Mouse (Mus musculus): ENCODE measurements around the gene Pnpla7. TPM values are rescaled to one million over a fixed set of nuclear protein-coding genes. Genes with fewer than 3 reads are reported as not detected.

Pnpla7 gene
- polyA plus RNA-seq, 1 experiment: 184 TPM

- TF ChIP-seq CTCF (IDR thresholded peaks at IDR 0.05; ENCODE audit: low read depth, low read length) (no peak), POLR2A (IDR thresholded peaks at IDR 0.05; ENCODE audit: borderline replicate concordance, low read depth, low read length) (no peak)
- no peaks in the 10 kb centered on the region for H3K4me1 ChIP-seq (ENCODE audit: control insufficient read depth, insufficient read depth, low read length)
- H3K4me3 ChIP-seq (ENCODE audit: insufficient read depth, low read length): no peak overlapping the region
- H3K27ac ChIP-seq (ENCODE audit: insufficient read depth, low read depth, low read length): no peak overlapping the region
Measured at GRCm38 (mm10) chr2:25040089-25040488, 64.3 kb downstream of the Pnpla7 start.

- TF ChIP-seq CTCF (IDR thresholded peaks at IDR 0.05; ENCODE audit: low read depth, low read length) (no peak), POLR2A (IDR thresholded peaks at IDR 0.05; ENCODE audit: borderline replicate concordance, low read depth, low read length) (no peak)
- Histone ChIP-seq H3K27ac (ENCODE audit: insufficient read depth, low read depth, low read length) (no peak overlapping the region), H3K4me3 (ENCODE audit: insufficient read depth, low read length) (no peak overlapping the region), H3K4me1 (ENCODE audit: control insufficient read depth, insufficient read depth, low read length) (no peaks in the 10 kb centered on the region)
Measured at GRCm38 (mm10) chr2:25050921-25051320, 75.1 kb downstream of the Pnpla7 start.

GRCm38 (mm10) chr2:25051450-25051849, 75.6 kb downstream of the Pnpla7 start:
- Histone ChIP-seq H3K27ac (ENCODE audit: insufficient read depth, low read depth, low read length) (no peak overlapping the region), H3K4me3 (ENCODE audit: insufficient read depth, low read length) (no peak overlapping the region), H3K4me1 (ENCODE audit: control insufficient read depth, insufficient read depth, low read length) (no peaks in the 10 kb centered on the region)
- TF ChIP-seq POLR2A (IDR thresholded peaks at IDR 0.05; ENCODE audit: borderline replicate concordance, low read depth, low read length) (no peak), CTCF (IDR thresholded peaks at IDR 0.05; ENCODE audit: low read depth, low read length) (no peak)

- no peak overlapping the region for H3K27ac ChIP-seq (ENCODE audit: insufficient read depth, low read depth, low read length)
- TF ChIP-seq CTCF (IDR thresholded peaks at IDR 0.05; ENCODE audit: low read depth, low read length) (no peak), POLR2A (IDR thresholded peaks at IDR 0.05; ENCODE audit: borderline replicate concordance, low read depth, low read length) (no peak)
- no peak overlapping the region for H3K4me3 ChIP-seq (ENCODE audit: insufficient read depth, low read length)
- no peaks in the 10 kb centered on the region for H3K4me1 ChIP-seq (ENCODE audit: control insufficient read depth, insufficient read depth, low read length)
Measured at GRCm38 (mm10) chr2:25053101-25053500, 77.3 kb downstream of the Pnpla7 start.

- H3K4me1 ChIP-seq (ENCODE audit: control insufficient read depth, insufficient read depth, low read length): no peaks in the 10 kb centered on the region
- no peak within 1 kb of the TSS for H3K27ac ChIP-seq (ENCODE audit: insufficient read depth, low read depth, low read length)
Measured at GRCm38 (mm10) chr2:25054221-25055067, 78.6 kb downstream of the Pnpla7 start, which contains the start of gene Nsmf. Gene Nsmf, plus strand, starts transcription at chr2:25054355.

GRCm38 (mm10) chr2:25055068-25055405, 79.2 kb downstream of the Pnpla7 start:
- TF ChIP-seq POLR2A (IDR thresholded peaks at IDR 0.05; ENCODE audit: borderline replicate concordance, low read depth, low read length) (no peak), CTCF (IDR thresholded peaks at IDR 0.05; ENCODE audit: low read depth, low read length) (no peak)
- Histone ChIP-seq H3K4me1 (ENCODE audit: control insufficient read depth, insufficient read depth, low read length) (no peaks in the 10 kb centered on the region), H3K27ac (ENCODE audit: insufficient read depth, low read depth, low read length) (no peak overlapping the region), H3K4me3 (ENCODE audit: insufficient read depth, low read length) (peak overlapping the region; percentile 69)

More at GRCm38 (mm10) chr2:25054221-25055067, 78.6 kb downstream of the Pnpla7 start, which contains the start of gene Nsmf:
- no peak for TF ChIP-seq CTCF (IDR thresholded peaks at IDR 0.05; ENCODE audit: low read depth, low read length)
- no peak for TF ChIP-seq POLR2A (IDR thresholded peaks at IDR 0.05; ENCODE audit: borderline replicate concordance, low read depth, low read length)
- H3K4me3 ChIP-seq (ENCODE audit: insufficient read depth, low read length): peak within 1 kb of the TSS; percentile 69

GRCm38 (mm10) chr2:25055409-25056155, 79.7 kb downstream of the Pnpla7 start:
- Histone ChIP-seq H3K4me3 (ENCODE audit: insufficient read depth, low read length) (no peak overlapping the region), H3K27ac (ENCODE audit: insufficient read depth, low read depth, low read length) (no peak overlapping the region), H3K4me1 (ENCODE audit: control insufficient read depth, insufficient read depth, low read length) (no peaks in the 10 kb centered on the region)
- TF ChIP-seq POLR2A (IDR thresholded peaks at IDR 0.05; ENCODE audit: borderline replicate concordance, low read depth, low read length) (no peak), CTCF (IDR thresholded peaks at IDR 0.05; ENCODE audit: low read depth, low read length) (no peak)

- H3K27ac ChIP-seq (ENCODE audit: insufficient read depth, low read depth, low read length): no peak overlapping the region
- H3K4me3 ChIP-seq (ENCODE audit: insufficient read depth, low read length): no peak overlapping the region
- no peak for TF ChIP-seq POLR2A (IDR thresholded peaks at IDR 0.05; ENCODE audit: borderline replicate concordance, low read depth, low read length)
- no peak for TF ChIP-seq CTCF (IDR thresholded peaks at IDR 0.05; ENCODE audit: low read depth, low read length)
- H3K4me1 ChIP-seq (ENCODE audit: control insufficient read depth, insufficient read depth, low read length): no peaks in the 10 kb centered on the region
Measured at GRCm38 (mm10) chr2:25058926-25059325, 83.1 kb downstream of the Pnpla7 start.

GRCm38 (mm10) chr2:25063523-25063922, 87.7 kb downstream of the Pnpla7 start:
- H3K27ac ChIP-seq (ENCODE audit: insufficient read depth, low read depth, low read length): no peak overlapping the region
- H3K4me3 ChIP-seq (ENCODE audit: insufficient read depth, low read length): no peak overlapping the region
- peaks cover 5% of the 10 kb centered on the region for H3K4me1 ChIP-seq (ENCODE audit: control insufficient read depth, insufficient read depth, low read length)
- TF ChIP-seq CTCF (IDR thresholded peaks at IDR 0.05; ENCODE audit: low read depth, low read length) (no peak), POLR2A (IDR thresholded peaks at IDR 0.05; ENCODE audit: borderline replicate concordance, low read depth, low read length) (no peak)

- Histone ChIP-seq H3K4me3 (ENCODE audit: insufficient read depth, low read length) (no peak overlapping the region), H3K27ac (ENCODE audit: insufficient read depth, low read depth, low read length) (no peak overlapping the region), H3K4me1 (ENCODE audit: control insufficient read depth, insufficient read depth, low read length) (peaks cover 8% of the 10 kb centered on the region)
- no peak for TF ChIP-seq CTCF (IDR thresholded peaks at IDR 0.05; ENCODE audit: low read depth, low read length)
Measured at GRCm38 (mm10) chr2:25064285-25064684, 88.5 kb downstream of the Pnpla7 start.

All from bone marrow macrophage, adult 2 months (primary cell).